Mouse (Mus musculus): ENCODE data around the gene Cables2. TPM values are rescaled to one million over a fixed set of nuclear protein-coding genes. Genes with fewer than 3 reads are reported as not detected.

Gene Cables2
- total and polyA plus RNA-seq, 2 experiments from 2014 or later: 6.2 to 15.3 TPM

DNA sequence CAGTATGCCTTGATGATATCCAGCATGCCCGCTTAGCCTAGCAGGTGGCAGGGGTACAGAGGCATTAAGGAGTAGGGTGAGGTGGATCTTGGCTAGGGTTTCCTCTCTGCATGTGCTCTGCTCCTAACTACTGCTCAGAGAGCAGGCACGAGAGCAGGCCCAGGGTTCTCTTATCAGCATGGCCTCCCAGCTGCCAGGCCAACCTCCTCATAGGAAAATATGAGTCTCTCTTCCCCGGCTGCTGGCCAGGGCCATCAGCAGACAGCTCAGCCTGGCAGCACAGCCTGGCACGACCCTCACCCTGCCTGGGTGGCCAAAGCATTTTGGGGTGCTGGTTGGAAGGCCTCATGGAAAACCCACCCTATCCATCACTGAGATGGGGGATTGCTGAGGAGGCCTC is 37.9 kb upstream of the Cables2 start:
- Histone ChIP-seq H3K27me3 (ENCODE audit: control insufficient read depth, insufficient read depth, low read length) (no peaks in the 10 kb centered on the region), H3K9me3 (replicated peaks; ENCODE audit: control insufficient read depth, low read length) (no peaks in the 10 kb centered on the region), H3K27ac (ENCODE audit: low read depth) (0 out of 2 replicates have a peak overlapping the region, but pooled peaks have one; percentile 17), H3K4me2 (ENCODE audit: low read depth, low read length) (no peak overlapping the region), H3K36me3 (replicated peaks; ENCODE audit: control insufficient read depth, insufficient read depth, low read length) (no peaks in the 10 kb centered on the region), H3K4me3 (ENCODE audit: low read depth, low read length) (no peak overlapping the region), H3K9ac (replicated peaks; ENCODE audit: low read depth, low read length) (no peak overlapping the region), H3K4me1 (ENCODE audit: control insufficient read depth, insufficient read depth) (peaks cover 7% of the 10 kb centered on the region; the same call in 1 of the 2 replicates)
- TF ChIP-seq CTCF (IDR thresholded peaks at IDR 0.05; ENCODE audit: low read depth) (no peak), EP300 (IDR thresholded peaks at IDR 0.05; ENCODE audit: low read depth) (no peak)
- DNase-seq (ENCODE audit: low spot score) (peak; percentile 31), ATAC-seq (ENCODE audit: insufficient read depth, low read depth) (peak; percentile 56)
- WGBS: 23% methylated on average over 4 of the region's 4 CpGs

DNA sequence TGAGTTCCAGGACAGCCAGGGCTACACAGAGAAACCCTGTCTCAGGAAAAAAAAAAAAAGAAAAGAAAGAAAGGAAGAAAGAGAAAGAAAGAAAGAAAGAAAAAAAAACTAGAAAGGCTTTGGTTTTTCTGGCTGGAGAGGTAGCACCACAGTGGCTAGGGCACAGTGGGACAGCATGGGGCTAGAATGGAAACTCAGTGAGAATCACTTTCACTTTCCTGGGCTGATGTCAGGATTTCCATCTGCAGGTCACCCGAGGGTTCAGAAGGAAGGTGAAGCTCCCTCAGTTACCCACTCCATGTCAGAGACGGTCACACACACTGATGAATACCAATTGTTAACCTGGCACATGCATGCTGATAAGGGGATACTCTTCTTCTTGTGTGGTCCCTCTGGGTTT is 34.4 kb upstream of the Cables2 start:
- H3K27ac ChIP-seq (ENCODE audit: low read depth): no peak overlapping the region
- no peaks in the 10 kb centered on the region for H3K36me3 ChIP-seq (replicated peaks; ENCODE audit: control insufficient read depth, insufficient read depth, low read length)
- no peak overlapping the region for H3K9ac ChIP-seq (replicated peaks; ENCODE audit: low read depth, low read length)
- no peaks in the 10 kb centered on the region for H3K27me3 ChIP-seq (ENCODE audit: control insufficient read depth, insufficient read depth, low read length)
- H3K4me3 ChIP-seq (ENCODE audit: low read depth, low read length): no peak overlapping the region
- TF ChIP-seq CTCF (IDR thresholded peaks at IDR 0.05; ENCODE audit: low read depth) (no peak), EP300 (IDR thresholded peaks at IDR 0.05; ENCODE audit: low read depth) (no peak)
- peaks cover 7% of the 10 kb centered on the region; the same call in 1 of the 2 replicates for H3K4me1 ChIP-seq (ENCODE audit: control insufficient read depth, insufficient read depth)
- H3K4me2 ChIP-seq (ENCODE audit: low read depth, low read length): no peak overlapping the region
- 0 out of 2 replicates have a peak, but pooled peaks cover 2% of the 10 kb centered on the region for H3K9me3 ChIP-seq (replicated peaks; ENCODE audit: control insufficient read depth, low read length)
- DNase-seq (ENCODE audit: low spot score): no peak
- ATAC-seq (ENCODE audit: insufficient read depth, low read depth): no peak
- WGBS: 42% methylated on average over 2 of the region's 2 CpGs

DNA sequence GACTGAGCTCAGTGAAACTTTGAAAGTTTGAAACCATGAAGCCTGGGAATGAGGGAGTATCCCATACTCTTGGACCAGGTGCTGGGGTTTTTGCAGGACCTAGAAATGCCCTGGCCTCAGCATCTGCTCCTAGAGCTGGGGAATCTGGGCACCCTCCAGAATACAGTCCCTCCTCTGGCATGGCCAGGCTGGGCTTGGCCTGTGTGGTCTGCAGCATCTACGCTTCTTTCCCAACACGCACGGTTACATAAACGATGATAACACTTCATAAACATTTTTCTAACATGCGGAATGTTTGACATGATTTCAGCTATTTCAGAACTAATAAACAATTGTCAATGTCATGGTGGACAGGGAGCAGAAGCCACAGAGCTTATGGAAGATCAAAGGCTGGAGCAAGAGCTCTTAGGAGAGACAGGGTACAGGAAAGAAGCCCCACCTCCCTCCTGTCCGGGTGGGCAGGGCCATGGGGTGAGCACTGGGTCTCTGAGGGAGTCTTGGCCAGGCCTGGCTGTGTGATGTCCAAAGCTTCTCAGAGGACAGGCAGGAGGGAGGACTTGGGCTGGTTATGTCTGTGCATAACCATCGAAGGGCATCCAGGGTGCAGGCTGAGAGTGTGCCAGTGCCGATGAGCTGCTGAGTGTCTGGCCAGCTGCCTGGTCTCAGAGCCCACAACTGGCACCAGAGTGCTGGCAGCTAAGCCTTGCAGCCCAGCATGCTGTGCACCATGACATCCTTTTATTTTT is 33.3 kb upstream of the Cables2 start:
- Histone ChIP-seq H3K4me1 (ENCODE audit: control insufficient read depth, insufficient read depth) (peaks cover 7% of the 10 kb centered on the region; the same call in 1 of the 2 replicates), H3K9me3 (replicated peaks; ENCODE audit: control insufficient read depth, low read length) (peaks cover 10% of the 10 kb centered on the region; the same call in 1 of the 2 replicates), H3K27me3 (ENCODE audit: control insufficient read depth, insufficient read depth, low read length) (no peaks in the 10 kb centered on the region), H3K27ac (ENCODE audit: low read depth) (no peak overlapping the region), H3K4me3 (ENCODE audit: low read depth, low read length) (no peak overlapping the region), H3K9ac (replicated peaks; ENCODE audit: low read depth, low read length) (no peak overlapping the region), H3K36me3 (replicated peaks; ENCODE audit: control insufficient read depth, insufficient read depth, low read length) (no peaks in the 10 kb centered on the region), H3K4me2 (ENCODE audit: low read depth, low read length) (no peak overlapping the region)
- 60% methylated on average over 8 of the region's 8 CpGs for WGBS
- DNase-seq (ENCODE audit: low spot score) (peak; percentile 32), ATAC-seq (ENCODE audit: insufficient read depth, low read depth) (peak; percentile 70)
- TF ChIP-seq CTCF (IDR thresholded peaks at IDR 0.05; ENCODE audit: low read depth): no peak
- no peak for TF ChIP-seq EP300 (IDR thresholded peaks at IDR 0.05; ENCODE audit: low read depth)

DNA sequence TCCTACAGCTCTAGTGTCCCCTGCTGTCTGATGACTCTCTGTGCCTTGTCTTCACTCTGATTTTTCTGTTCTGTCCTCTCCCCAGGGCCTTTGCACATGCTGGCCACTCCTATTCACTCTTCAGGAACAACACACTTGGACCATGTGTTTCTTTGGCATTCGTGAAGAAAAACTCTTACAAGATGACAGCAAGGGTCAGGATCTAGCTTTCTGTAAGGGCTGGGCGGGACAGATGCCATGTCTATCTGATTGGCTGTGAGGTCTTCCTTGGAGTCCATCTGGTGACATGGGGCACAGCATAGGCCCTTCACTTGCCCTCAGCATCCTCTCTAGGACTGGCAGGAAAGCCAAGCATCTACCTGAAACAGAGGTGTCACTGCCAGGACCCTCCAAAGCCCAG is 32.7 kb upstream of the Cables2 start:
- Histone ChIP-seq H3K27ac (ENCODE audit: low read depth) (no peak overlapping the region), H3K4me2 (ENCODE audit: low read depth, low read length) (no peak overlapping the region), H3K27me3 (ENCODE audit: control insufficient read depth, insufficient read depth, low read length) (no peaks in the 10 kb centered on the region), H3K9ac (replicated peaks; ENCODE audit: low read depth, low read length) (no peak overlapping the region), H3K4me3 (ENCODE audit: low read depth, low read length) (no peak overlapping the region), H3K9me3 (replicated peaks; ENCODE audit: control insufficient read depth, low read length) (peaks cover 10% of the 10 kb centered on the region; the same call in 1 of the 2 replicates), H3K36me3 (replicated peaks; ENCODE audit: control insufficient read depth, insufficient read depth, low read length) (no peaks in the 10 kb centered on the region), H3K4me1 (ENCODE audit: control insufficient read depth, insufficient read depth) (peaks cover 7% of the 10 kb centered on the region; the same call in 1 of the 2 replicates)
- DNase-seq (ENCODE audit: low spot score): no peak
- ATAC-seq (ENCODE audit: insufficient read depth, low read depth): no peak
- WGBS: 76% methylated on average over 2 of the region's 2 CpGs
- TF ChIP-seq EP300 (IDR thresholded peaks at IDR 0.05; ENCODE audit: low read depth) (no peak), CTCF (IDR thresholded peaks at IDR 0.05; ENCODE audit: low read depth) (no peak)

DNA sequence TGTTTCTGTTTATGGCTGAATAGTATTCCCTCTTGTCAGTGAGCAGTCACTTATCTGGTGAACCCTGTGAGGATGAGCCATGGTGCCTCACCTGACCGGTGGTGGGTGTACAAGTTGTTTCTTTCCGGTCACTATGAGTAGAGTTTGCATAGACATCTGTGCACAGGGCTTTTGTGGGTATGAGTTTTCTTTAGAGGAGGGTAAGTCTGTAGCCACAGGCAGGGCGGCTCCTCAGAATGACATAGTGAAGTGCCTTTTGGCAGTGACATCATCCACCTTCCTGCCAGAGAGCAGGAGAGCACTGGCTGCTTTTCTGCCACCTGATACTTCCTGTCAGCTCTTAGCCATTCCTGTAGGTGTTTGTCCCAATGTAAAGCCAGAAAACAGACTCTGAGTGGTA is 32.2 kb upstream of the Cables2 start:
- no peak for DNase-seq (ENCODE audit: low spot score)

More for the DNA sequence above, 32.2 kb upstream of the Cables2 start:
- H3K4me2 ChIP-seq (ENCODE audit: low read depth, low read length): no peak overlapping the region
- H3K9me3 ChIP-seq (replicated peaks; ENCODE audit: control insufficient read depth, low read length): peaks cover 10% of the 10 kb centered on the region; the same call in 1 of the 2 replicates
- peaks cover 2% of the 10 kb centered on the region; the same call in 1 of the 2 replicates for H3K4me1 ChIP-seq (ENCODE audit: control insufficient read depth, insufficient read depth)
- TF ChIP-seq CTCF (IDR thresholded peaks at IDR 0.05; ENCODE audit: low read depth) (no peak), EP300 (IDR thresholded peaks at IDR 0.05; ENCODE audit: low read depth) (no peak)
- H3K9ac ChIP-seq (replicated peaks; ENCODE audit: low read depth, low read length): no peak overlapping the region
- H3K27ac ChIP-seq (ENCODE audit: low read depth): no peak overlapping the region
- no peak for ATAC-seq (ENCODE audit: insufficient read depth, low read depth)
- no peaks in the 10 kb centered on the region for H3K36me3 ChIP-seq (replicated peaks; ENCODE audit: control insufficient read depth, insufficient read depth, low read length)
- H3K27me3 ChIP-seq (ENCODE audit: control insufficient read depth, insufficient read depth, low read length): no peaks in the 10 kb centered on the region
- 79% methylated on average over 3 of the region's 3 CpGs for WGBS
- H3K4me3 ChIP-seq (ENCODE audit: low read depth, low read length): no peak overlapping the region

Measured in heart, postnatal 0 days (tissue).